Mouse (Mus musculus): Measurements from ENCODE around the gene Ssr2. TPM values are rescaled to one million over a fixed set of nuclear protein-coding genes. Genes with fewer than 3 reads are reported as not detected.

Ssr2 gene
- total and polyA plus RNA-seq, 3 experiments: 346 to 377 (median 364) TPM

DNA sequence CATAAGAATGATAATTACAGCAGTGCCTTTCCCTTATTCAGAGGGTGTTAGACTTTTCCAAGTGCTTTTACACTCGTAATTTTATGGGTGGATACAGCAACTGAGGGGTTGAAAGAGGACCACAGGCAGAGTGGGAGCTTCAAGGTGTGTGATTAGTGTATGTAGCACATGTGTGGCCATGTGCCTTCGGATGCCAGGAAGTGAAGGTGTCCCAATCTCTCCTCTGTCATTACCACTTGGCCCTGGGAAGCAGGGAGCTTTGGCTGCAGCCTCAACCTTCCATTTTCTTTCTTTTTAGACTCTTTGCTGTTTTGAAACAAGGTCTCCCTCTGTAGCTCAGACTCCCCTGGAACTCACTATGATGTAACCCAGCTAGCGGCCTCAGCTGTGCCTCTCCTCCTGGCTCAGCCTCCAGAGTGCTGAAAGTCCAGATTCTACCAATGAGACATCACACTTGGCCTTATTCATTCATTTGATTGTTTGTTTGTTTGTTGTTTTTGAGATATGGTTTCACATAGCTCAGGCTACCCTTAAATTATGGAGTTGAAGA is 41.4 kb downstream of the Ssr2 start:
- peaks cover 8% of the 10 kb centered on the region for H3K27me3 ChIP-seq (replicated peaks)
- H3K4me3 ChIP-seq (replicated peaks in 1 of 3; ENCODE audit: low read depth in 2 of 3, low read length in 2 of 3, poor library complexity in 1 of 3): no peak overlapping the region
- peak overlapping the region; percentile 43; the same call in 1 of the 2 replicates for H3K4me2 ChIP-seq (ENCODE audit: insufficient read depth, low read depth, poor library complexity, severe bottlenecking)
- peaks cover 10% of the 10 kb centered on the region for H3K79me2 ChIP-seq (replicated peaks; ENCODE audit: control insufficient read depth, extremely low read depth, insufficient read depth, poor library complexity, severe bottlenecking)
- no peak for DNase-seq (ENCODE audit: extremely low read depth)
- no peak overlapping the region for H3K27ac ChIP-seq (ENCODE audit: insufficient read depth, low read depth)
- no peaks in the 10 kb centered on the region for H3K36me3 ChIP-seq (replicated peaks in 1 of 2; ENCODE audit: control insufficient read depth in 1 of 2, insufficient read depth in 1 of 2, low read length in 1 of 2)
- no peaks in the 10 kb centered on the region for H3K9me3 ChIP-seq (replicated peaks; ENCODE audit: low read length)
- peaks cover 18 to 56% of the 10 kb centered on the region in 2 experiments for H3K4me1 ChIP-seq (ENCODE audit: control insufficient read depth in 1 of 2, insufficient read depth in 2 of 2)
- dilution Hi-C loops (cut with MboI; ENCODE audit: extremely low pct_ligation_motif_present, extremely low pct_unique_long_range_greater_than_20kb, low sequenced_read_pairs): no loop called here
- TF ChIP-seq SMC3 (IDR thresholded peaks at IDR 0.05; ENCODE audit: low read depth, low read length): no peak
- 0 out of 2 replicates have a peak, but pooled peaks have one; percentile 22 for TF ChIP-seq MAX (IDR thresholded peaks at IDR 0.05; ENCODE audit: low read length)
- H3K9ac ChIP-seq (ENCODE audit: insufficient read depth, low read depth): no peak overlapping the region
- in situ Hi-C loops (cut with MboI; ENCODE audit: low pct_ligation_motif_present, low pct_unique_long_range_greater_than_20kb, low sequenced_read_pairs): loop anchor here (25.0 kb wide), 1 partner anchor 120 kb away; no protein-coding TSS in a partner anchor

DNA sequence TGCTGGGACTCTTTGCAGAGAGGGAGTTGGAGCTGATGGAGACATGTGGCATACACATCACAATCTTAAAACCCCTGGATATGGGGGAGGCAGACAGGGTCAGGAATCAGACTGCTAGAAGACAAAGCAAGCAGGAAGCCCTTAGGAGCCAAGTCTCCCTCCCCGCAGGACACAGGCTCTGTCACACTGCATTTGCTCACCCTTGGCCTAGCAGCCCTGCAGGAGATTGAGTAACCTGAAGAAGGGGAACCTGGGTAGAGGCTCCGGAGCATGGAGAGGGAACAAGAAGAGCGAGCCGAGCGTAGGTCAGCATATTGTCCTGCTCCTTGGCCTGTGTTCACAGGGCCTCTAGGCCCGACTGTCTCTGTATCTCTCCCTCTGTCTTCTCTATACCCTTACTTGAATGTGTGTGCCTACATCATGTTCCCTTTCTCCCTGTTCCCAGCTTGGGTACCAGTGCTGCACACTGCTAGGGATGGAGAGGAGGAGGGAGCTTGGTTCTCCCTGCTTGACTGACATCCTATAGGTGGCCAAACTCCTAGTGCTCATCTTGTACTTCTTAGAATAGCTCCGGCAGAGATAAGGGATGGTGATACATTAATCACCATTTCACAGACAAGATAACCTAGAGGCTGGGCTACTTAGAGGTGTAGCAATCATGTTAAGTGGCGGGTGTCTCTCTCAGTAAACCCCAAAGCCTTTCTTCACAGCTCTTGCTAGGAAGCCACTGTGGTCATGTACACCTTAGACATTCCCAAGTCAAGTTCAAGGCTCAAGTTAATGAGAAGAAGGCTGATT is 42.6 kb downstream of the Ssr2 start:
- Histone ChIP-seq H3K36me3 (replicated peaks in 1 of 2; ENCODE audit: control insufficient read depth in 1 of 2, insufficient read depth in 1 of 2, low read length in 1 of 2) (no peaks in the 10 kb centered on the region), H3K27ac (ENCODE audit: insufficient read depth, low read depth) (no peak overlapping the region), H3K9ac (ENCODE audit: insufficient read depth, low read depth) (no peak overlapping the region), H3K4me2 (ENCODE audit: insufficient read depth, low read depth, poor library complexity, severe bottlenecking) (no peak overlapping the region), H3K27me3 (replicated peaks) (peaks cover 8% of the 10 kb centered on the region), H3K4me3 (replicated peaks in 1 of 3; ENCODE audit: low read depth in 2 of 3, low read length in 2 of 3, poor library complexity in 1 of 3) (no peak overlapping the region), H3K79me2 (replicated peaks; ENCODE audit: control insufficient read depth, extremely low read depth, insufficient read depth, poor library complexity, severe bottlenecking) (peaks cover 22% of the 10 kb centered on the region), H3K9me3 (replicated peaks; ENCODE audit: low read length) (no peaks in the 10 kb centered on the region), H3K4me1 (ENCODE audit: control insufficient read depth in 1 of 2, insufficient read depth in 2 of 2) (peaks cover 18 to 60% of the 10 kb centered on the region in 2 experiments)
- no peak for DNase-seq (ENCODE audit: extremely low read depth)
- TF ChIP-seq CHD2 (IDR thresholded peaks at IDR 0.05; ENCODE audit: low read length) (no peak), EP300 (IDR thresholded peaks at IDR 0.05; ENCODE audit: low read length) (no peak), MAX (IDR thresholded peaks at IDR 0.05; ENCODE audit: low read length) (no peak)
- dilution Hi-C loops (cut with MboI; ENCODE audit: extremely low pct_ligation_motif_present, extremely low pct_unique_long_range_greater_than_20kb, low sequenced_read_pairs): no loop called here
- in situ Hi-C loops (cut with MboI; ENCODE audit: low pct_ligation_motif_present, low pct_unique_long_range_greater_than_20kb, low sequenced_read_pairs): loop anchor here (25.0 kb wide), 1 partner anchor 119 kb away; no protein-coding TSS in a partner anchor

DNA sequence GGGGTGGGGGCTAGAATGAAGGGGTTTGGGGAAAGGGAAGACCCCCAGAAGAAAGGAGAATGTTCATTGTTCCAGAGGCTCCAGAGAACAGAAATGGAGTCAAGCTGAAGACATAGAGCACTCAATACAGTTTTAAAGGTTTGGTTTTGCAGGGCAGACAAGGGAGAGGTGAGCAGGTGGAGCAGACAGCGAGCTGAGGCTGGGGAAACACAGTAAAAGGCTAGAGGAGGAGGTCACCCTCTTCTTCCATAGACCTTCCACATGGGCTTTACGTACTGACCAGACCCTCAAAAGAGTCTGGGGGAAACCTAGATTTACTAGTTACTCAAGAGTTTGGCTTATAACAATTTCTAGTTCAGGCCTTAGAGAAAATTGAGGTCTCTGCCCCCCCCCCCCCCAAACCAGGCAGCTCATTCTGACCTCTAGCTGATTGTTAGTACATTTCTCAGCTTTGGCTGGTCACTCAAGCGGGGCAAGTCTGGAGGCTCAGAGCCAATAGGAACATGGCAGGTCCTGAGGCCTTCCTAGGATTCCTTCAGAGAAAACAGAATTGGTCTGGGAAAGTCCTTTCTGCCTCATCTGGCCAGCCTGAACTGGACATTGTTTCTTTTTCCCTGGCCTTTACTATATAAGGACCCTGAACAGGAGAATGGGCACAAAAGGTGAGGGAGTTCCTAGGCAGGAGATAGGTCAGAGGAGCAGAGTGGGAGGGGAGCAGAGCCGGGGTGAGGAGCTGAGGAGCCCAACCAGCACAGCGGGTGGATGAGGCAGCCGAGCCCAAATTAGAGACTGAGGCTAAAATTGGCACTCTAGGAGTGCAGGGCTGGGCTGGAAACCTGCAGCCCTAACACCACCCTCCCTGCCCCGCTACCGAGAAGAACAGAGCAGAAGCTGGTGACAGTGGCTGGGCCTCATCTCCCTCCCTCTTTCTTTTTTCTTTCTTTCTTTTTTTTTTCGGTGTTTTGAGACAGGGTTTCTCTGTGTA is 43.7 kb downstream of the Ssr2 start:
- dilution Hi-C loops (cut with MboI; ENCODE audit: extremely low pct_ligation_motif_present, extremely low pct_unique_long_range_greater_than_20kb, low sequenced_read_pairs): no loop called here
- TF ChIP-seq MEF2A (IDR thresholded peaks at IDR 0.05; ENCODE audit: borderline replicate concordance, low read depth, low read length): peak; percentile 56; the same call in 1 of the 2 replicates
- no peak for TF ChIP-seq MAZ (IDR thresholded peaks at IDR 0.05; ENCODE audit: low read depth, low read length)
- Histone ChIP-seq H3K4me1 (ENCODE audit: control insufficient read depth in 1 of 2, insufficient read depth in 2 of 2) (peaks cover 27 to 71% of the 10 kb centered on the region in 2 experiments), H3K4me2 (ENCODE audit: insufficient read depth, low read depth, poor library complexity, severe bottlenecking) (peak overlapping the region; percentile 70; the same call in 1 of the 2 replicates), H3K9ac (ENCODE audit: insufficient read depth, low read depth) (no peak overlapping the region), H3K79me2 (replicated peaks; ENCODE audit: control insufficient read depth, extremely low read depth, insufficient read depth, poor library complexity, severe bottlenecking) (peaks cover 33% of the 10 kb centered on the region), H3K27me3 (replicated peaks) (peaks cover 8% of the 10 kb centered on the region), H3K9me3 (replicated peaks; ENCODE audit: low read length) (no peaks in the 10 kb centered on the region), H3K27ac (ENCODE audit: insufficient read depth, low read depth) (no peak overlapping the region), H3K4me3 (replicated peaks in 1 of 3; ENCODE audit: low read depth in 2 of 3, low read length in 2 of 3, poor library complexity in 1 of 3) (no peak overlapping the region), H3K36me3 (replicated peaks in 1 of 2; ENCODE audit: control insufficient read depth in 1 of 2, insufficient read depth in 1 of 2, low read length in 1 of 2) (peaks cover 0 to 10% of the 10 kb centered on the region in 2 experiments)
- DNase-seq (ENCODE audit: extremely low read depth): no peak
- in situ Hi-C loops (cut with MboI; ENCODE audit: low pct_ligation_motif_present, low pct_unique_long_range_greater_than_20kb, low sequenced_read_pairs): loop anchor here (25.0 kb wide), 1 partner anchor 118 kb away; no protein-coding TSS in a partner anchor

Measured in CH12.LX (cell line).